Mouse (Mus musculus) liver, adult (tissue): ENCODE data around the gene Mmrn1.
"Not testable (repeated sequence)": the region's sequence is repeated elsewhere in the genome, so short reads cannot be mapped to it uniquely, and the experiment has no call there.

Experiments
- GATA4 ChIP-seq: IDR thresholded peaks from 2 replicates; pipeline ENCODE4 v1.6.1; 2014; ENCODE audit warnings: mild to moderate bottlenecking, low read length; ENCODE audit not compliant: insufficient replicate concordance

Mmrn1 gene

DNA sequence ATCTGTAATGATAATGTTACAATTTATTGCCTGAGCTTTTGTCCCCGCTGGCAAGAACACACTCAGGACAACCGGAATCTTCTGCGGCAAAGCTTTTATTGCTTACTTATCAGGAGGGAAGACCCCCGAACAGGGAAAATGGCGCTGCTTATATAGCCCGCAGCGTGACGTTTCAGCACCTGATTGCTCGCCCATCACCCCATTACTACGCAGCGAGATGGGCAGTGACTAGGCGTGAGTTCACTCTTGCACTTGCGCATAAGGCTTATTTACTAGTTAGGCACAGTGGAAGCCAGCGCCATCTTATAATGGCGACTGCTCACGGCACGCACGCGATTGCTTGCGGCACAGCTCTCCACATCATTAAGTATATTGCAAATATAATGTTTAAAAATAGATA is at the start of gene Mmrn1:
Gene Mmrn1 (plus strand): TSS at position 301 of the 400 bp plus-strand sequence.
- not testable (repeated sequence) for TF ChIP-seq GATA4

- TF ChIP-seq GATA4, result no peak
These were observed 44.4 kb upstream of the Mmrn1 start for GRCm38 (mm10) chr6:60880362-60880761.

DNA sequence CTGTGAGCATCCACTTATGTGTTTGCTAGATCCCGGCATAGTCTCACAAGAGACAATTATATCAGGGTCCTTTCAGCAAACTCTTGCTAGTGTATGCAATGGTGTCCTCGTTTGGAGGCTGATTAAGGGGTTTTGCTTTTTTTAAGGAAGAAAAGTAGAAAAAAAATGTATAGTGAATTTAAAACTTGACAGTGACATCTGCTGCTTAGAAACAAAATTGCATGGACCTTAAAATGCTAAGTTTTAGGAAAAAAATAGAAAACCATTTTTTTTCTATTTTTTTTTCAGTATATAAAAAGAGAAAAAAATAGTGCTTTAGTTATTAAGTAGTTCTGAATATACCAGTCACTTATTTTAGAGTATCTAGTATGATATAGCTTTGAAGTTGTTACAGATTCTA is 43.2 kb upstream of the Mmrn1 start:
- no peak for TF ChIP-seq GATA4

DNA sequence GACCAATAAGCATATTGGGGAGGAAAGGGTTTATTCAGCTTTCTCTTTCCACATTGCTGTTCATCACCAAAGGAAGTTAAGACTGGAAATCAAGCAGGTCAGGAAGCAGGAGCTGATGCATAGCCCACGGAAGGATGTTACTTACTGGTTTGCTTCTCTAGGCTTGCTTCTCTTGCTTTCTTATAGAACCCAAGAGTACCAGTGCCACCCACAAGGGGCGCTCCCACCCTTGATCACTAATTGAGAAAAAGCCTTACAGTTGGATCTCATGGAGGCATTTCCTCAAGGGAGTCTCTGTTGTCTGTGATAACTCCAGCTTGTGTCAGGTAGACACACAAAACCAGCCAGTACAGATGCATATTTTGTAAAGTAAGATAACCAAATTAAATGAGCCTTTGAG is 17.5 kb upstream of the Mmrn1 start:
- no peak for TF ChIP-seq GATA4

- TF ChIP-seq GATA4, result no peak
These were observed 6.6 kb downstream of the Mmrn1 start for GRCm38 (mm10) chr6:60931364-60931763.

DNA sequence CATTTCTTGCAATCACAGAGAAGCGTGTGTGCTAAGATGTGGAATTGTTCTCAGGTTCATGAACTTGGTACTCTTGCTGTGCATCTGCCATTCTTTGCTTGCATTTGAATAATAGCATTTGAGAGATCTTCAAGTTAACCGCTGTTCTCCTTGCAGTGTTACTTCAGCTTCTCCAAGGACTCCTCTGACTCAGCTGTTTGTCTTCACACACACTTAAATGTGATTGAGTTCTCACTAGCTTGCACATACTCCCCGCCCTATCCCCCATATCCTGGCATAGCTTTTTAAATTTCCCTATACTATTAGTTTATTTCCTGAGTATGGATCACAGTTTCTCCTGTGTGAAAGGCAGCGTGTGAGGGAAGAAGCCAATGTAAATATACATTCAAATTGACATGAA is 10.1 kb downstream of the Mmrn1 start:
- no peak for TF ChIP-seq GATA4

- no peak for TF ChIP-seq GATA4
These were observed 10.8 kb downstream of the Mmrn1 start for GRCm38 (mm10) chr6:60935448-60936130.

DNA sequence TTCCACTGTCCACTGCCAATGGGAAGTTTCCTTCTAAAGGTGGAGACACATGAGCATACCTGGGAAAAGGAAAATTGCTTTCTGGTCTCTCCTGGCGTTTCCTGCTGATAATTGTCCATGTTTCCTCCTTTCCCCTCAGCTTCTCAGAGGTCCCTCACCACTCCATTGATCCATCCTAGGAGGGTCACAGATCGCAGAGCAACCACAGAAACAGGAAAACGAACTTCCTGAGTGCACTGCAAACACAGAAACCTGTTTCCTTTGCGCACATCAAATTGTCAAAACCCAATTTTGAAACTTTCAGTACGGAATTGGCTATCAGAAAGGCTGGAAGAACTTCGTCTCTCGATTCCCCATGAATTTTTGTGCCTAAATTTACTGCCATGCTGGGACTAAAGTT is 19.4 kb downstream of the Mmrn1 start:
- TF ChIP-seq GATA4, result no peak

GRCm38 (mm10) chr6:60944621-60945020 is 19.8 kb downstream of the Mmrn1 start:
- no peak for TF ChIP-seq GATA4

DNA sequence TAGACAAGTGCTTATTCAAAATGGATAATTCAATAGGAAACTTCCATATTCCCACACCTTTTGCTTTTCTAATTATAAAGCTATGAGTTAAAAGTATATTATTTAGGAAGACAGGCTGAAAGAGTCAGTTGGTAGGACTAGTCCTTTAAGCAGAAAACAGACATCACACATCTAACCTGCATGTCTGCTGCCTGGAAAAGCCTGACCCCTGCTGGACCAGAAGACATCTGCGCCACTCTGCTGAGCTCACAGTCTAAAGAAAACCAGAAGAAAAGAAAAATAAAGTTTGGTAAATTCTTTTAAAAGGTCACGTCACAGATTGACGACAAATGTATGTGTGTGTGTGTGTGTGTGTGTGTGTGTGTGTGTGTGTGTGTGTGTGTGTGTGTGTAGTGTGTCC is 25.6 kb downstream of the Mmrn1 start:
- no peak for TF ChIP-seq GATA4

GRCm38 (mm10) chr6:60961285-60961684 is 36.5 kb downstream of the Mmrn1 start:
- no peak for TF ChIP-seq GATA4

DNA sequence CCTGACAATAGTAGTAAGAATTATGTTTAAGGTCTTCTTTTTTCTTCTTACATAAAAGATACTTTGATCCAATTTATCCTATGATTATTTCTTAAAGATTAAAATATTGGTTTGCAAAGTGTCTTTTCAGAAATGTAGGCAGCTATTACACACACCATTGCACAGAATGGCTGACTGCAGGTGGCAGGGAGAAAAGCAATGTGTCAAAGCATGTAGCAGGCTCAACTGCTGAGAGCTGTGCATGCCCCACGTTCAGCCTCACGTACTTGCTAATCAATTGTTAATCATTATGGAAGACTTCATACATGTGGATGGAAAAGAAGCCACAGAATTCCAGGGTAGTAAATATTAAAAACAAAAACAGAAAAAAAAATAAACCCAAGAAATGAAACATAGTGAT is 37.1 kb downstream of the Mmrn1 start:
- no peak for TF ChIP-seq GATA4

GRCm38 (mm10) chr6:60962668-60963067 is 37.9 kb downstream of the Mmrn1 start:
- TF ChIP-seq GATA4, result no peak

DNA sequence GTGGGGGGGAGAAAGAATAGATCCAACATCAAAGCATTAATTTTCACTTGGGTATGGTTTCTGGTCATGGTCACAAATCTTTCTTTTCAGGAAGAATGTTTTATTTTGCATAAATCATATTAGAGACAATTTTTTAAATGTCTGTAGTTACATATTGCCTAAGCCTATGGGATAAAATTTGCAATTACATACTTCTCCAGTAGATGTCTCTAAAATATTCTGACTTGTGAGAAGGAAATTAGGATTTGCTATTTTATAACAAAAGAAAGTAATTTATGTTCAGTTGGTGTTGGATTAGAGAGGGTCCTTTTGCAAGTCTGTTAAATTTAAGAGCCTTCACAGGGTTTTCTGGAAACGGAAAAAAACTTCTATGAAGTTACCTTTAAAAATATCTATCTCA is 39.0 kb downstream of the Mmrn1 start:
- TF ChIP-seq GATA4, result no peak

GRCm38 (mm10) chr6:60966931-60967330 is 42.2 kb downstream of the Mmrn1 start:
- no peak for TF ChIP-seq GATA4

GRCm38 (mm10) chr6:60969407-60969806 is 44.6 kb downstream of the Mmrn1 start:
- TF ChIP-seq GATA4, result no peak

- TF ChIP-seq GATA4, result no peak
These were observed 46.0 kb downstream of the Mmrn1 start for GRCm38 (mm10) chr6:60970811-60971210.
